Mouse (Mus musculus): ENCODE measurements around the gene E2f6.

- no peak for TF ChIP-seq GATA1 (IDR thresholded peaks at IDR 0.05; ENCODE audit: borderline replicate concordance, low read length)
- TF ChIP-seq FLI1 (IDR thresholded peaks at IDR 0.05; ENCODE audit: low read length): no peak
Measured at GRCm38 (mm10) chr12:16836188-16836587, 25.4 kb downstream of the E2f6 start.

Measured in megakaryocyte, embryonic 14.5 days (primary cell).